Mouse (Mus musculus): Measurements from ENCODE around the gene Bpifc. TPM values are rescaled to one million over a fixed set of nuclear protein-coding genes. Genes with fewer than 3 reads are reported as not detected.
"Not testable (repeated sequence)": the region's sequence is repeated elsewhere in the genome, so short reads cannot be mapped to it uniquely, and the experiment has no call there.

Gene Bpifc
- polyA plus RNA-seq, 1 experiment from 2014 or later = not detected

GRCm38 (mm10) chr10:86044066-86044465 lies 32.4 kb upstream of the Bpifc start:
- ATAC-seq (ENCODE audit: low read depth) = no peak
- Histone ChIP-seq H3K36me3 (ENCODE audit: control insufficient read depth, insufficient read depth, low read length) (no peaks in the 10 kb centered on the region), H3K4me3 (ENCODE audit: low read depth, low read length) (no peak overlapping the region), H3K27ac (ENCODE audit: low read depth, low read length) (no peak overlapping the region), H3K4me1 (ENCODE audit: control insufficient read depth, insufficient read depth, low read length) (no peaks in the 10 kb centered on the region), H3K27me3 (ENCODE audit: control insufficient read depth, insufficient read depth, low read length) (no peaks in the 10 kb centered on the region), H3K4me2 (ENCODE audit: low read depth, low read length) (no peak overlapping the region), H3K9me3 (ENCODE audit: control insufficient read depth, low read length) (no peaks in the 10 kb centered on the region), H3K9ac (replicated peaks; ENCODE audit: low read depth, low read length) (no peak overlapping the region)
- 87% methylated on average over 8 of the region's 8 CpGs for WGBS

- Histone ChIP-seq H3K27me3 (ENCODE audit: control insufficient read depth, insufficient read depth, low read length) (no peaks in the 10 kb centered on the region), H3K36me3 (ENCODE audit: control insufficient read depth, insufficient read depth, low read length) (no peaks in the 10 kb centered on the region), H3K9ac (replicated peaks; ENCODE audit: low read depth, low read length) (no peak overlapping the region), H3K4me1 (ENCODE audit: control insufficient read depth, insufficient read depth, low read length) (no peaks in the 10 kb centered on the region), H3K9me3 (ENCODE audit: control insufficient read depth, low read length) (no peaks in the 10 kb centered on the region), H3K4me2 (ENCODE audit: low read depth, low read length) (no peak overlapping the region), H3K27ac (ENCODE audit: low read depth, low read length) (no peak overlapping the region), H3K4me3 (ENCODE audit: low read depth, low read length) (no peak overlapping the region)
- WGBS = 85% methylated on average over 4 of the region's 4 CpGs
- ATAC-seq (ENCODE audit: low read depth) = no peak
These were observed 32.0 kb upstream of the Bpifc start for GRCm38 (mm10) chr10:86043651-86044050.

- Histone ChIP-seq H3K27me3 (ENCODE audit: control insufficient read depth, insufficient read depth, low read length) (no peaks in the 10 kb centered on the region), H3K27ac (ENCODE audit: low read depth, low read length) (no peak overlapping the region), H3K36me3 (ENCODE audit: control insufficient read depth, insufficient read depth, low read length) (no peaks in the 10 kb centered on the region), H3K4me1 (ENCODE audit: control insufficient read depth, insufficient read depth, low read length) (no peaks in the 10 kb centered on the region), H3K4me3 (ENCODE audit: low read depth, low read length) (no peak overlapping the region), H3K9me3 (ENCODE audit: control insufficient read depth, low read length) (no peaks in the 10 kb centered on the region), H3K9ac (replicated peaks; ENCODE audit: low read depth, low read length) (no peak overlapping the region), H3K4me2 (ENCODE audit: low read depth, low read length) (no peak overlapping the region)
- ATAC-seq (ENCODE audit: low read depth) = no peak
- WGBS = 82% methylated on average over 2 of the region's 2 CpGs
These were observed 22.5 kb upstream of the Bpifc start for GRCm38 (mm10) chr10:86034007-86034728.

- H3K4me3 ChIP-seq (ENCODE audit: low read depth, low read length) = no peak overlapping the region
These were observed 20.8 kb upstream of the Bpifc start for GRCm38 (mm10) chr10:86032517-86032916.

GRCm38 (mm10) chr10:86030743-86031142 lies 19.0 kb upstream of the Bpifc start:
- WGBS = 87% methylated on average over 7 of the region's 7 CpGs
- Histone ChIP-seq H3K4me2 (ENCODE audit: low read depth, low read length) (no peak overlapping the region), H3K4me1 (ENCODE audit: control insufficient read depth, insufficient read depth, low read length) (no peaks in the 10 kb centered on the region), H3K9ac (replicated peaks; ENCODE audit: low read depth, low read length) (no peak overlapping the region), H3K27ac (ENCODE audit: low read depth, low read length) (no peak overlapping the region), H3K9me3 (ENCODE audit: control insufficient read depth, low read length) (no peaks in the 10 kb centered on the region), H3K36me3 (ENCODE audit: control insufficient read depth, insufficient read depth, low read length) (no peaks in the 10 kb centered on the region), H3K4me3 (ENCODE audit: low read depth, low read length) (no peak overlapping the region), H3K27me3 (ENCODE audit: control insufficient read depth, insufficient read depth, low read length) (no peaks in the 10 kb centered on the region)
- ATAC-seq (ENCODE audit: low read depth) = no peak

More at GRCm38 (mm10) chr10:86032517-86032916, 20.8 kb upstream of the Bpifc start:
- no peak overlapping the region for H3K4me2 ChIP-seq (ENCODE audit: low read depth, low read length)
- ATAC-seq (ENCODE audit: low read depth) = no peak
- no peak overlapping the region for H3K9ac ChIP-seq (replicated peaks; ENCODE audit: low read depth, low read length)
- no peaks in the 10 kb centered on the region for H3K27me3 ChIP-seq (ENCODE audit: control insufficient read depth, insufficient read depth, low read length)
- WGBS = 75% methylated on average over 3 of the region's 3 CpGs
- no peaks in the 10 kb centered on the region for H3K36me3 ChIP-seq (ENCODE audit: control insufficient read depth, insufficient read depth, low read length)
- H3K9me3 ChIP-seq (ENCODE audit: control insufficient read depth, low read length) = no peaks in the 10 kb centered on the region
- H3K4me1 ChIP-seq (ENCODE audit: control insufficient read depth, insufficient read depth, low read length) = no peaks in the 10 kb centered on the region
- no peak overlapping the region for H3K27ac ChIP-seq (ENCODE audit: low read depth, low read length)

DNA sequence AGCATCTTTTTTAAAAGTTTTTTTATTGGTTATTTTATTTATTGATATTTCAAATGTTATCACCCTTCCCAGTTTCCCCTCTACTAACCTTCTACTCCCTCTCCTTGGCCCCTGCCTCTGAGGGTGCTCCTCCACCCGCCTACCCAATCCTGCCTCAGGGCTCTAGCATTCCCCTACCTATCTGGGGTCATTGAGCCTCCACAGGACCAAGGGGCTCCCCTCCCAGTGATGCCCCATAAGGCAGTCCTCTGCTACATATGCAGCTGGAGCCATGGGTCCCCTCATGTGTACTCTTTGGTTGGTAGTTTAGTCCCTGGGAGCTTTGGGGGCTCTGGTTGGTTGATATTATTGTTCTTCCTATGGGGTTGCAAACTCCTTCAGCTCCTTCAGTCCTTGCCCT lies 15.1 kb upstream of the Bpifc start:
- H3K9ac ChIP-seq (replicated peaks; ENCODE audit: low read depth, low read length); H3K36me3 ChIP-seq (ENCODE audit: control insufficient read depth, insufficient read depth, low read length); ATAC-seq (ENCODE audit: low read depth); H3K27ac ChIP-seq (ENCODE audit: low read depth, low read length); H3K4me2 ChIP-seq (ENCODE audit: low read depth, low read length); H3K4me3 ChIP-seq (ENCODE audit: low read depth, low read length); H3K27me3 ChIP-seq (ENCODE audit: control insufficient read depth, insufficient read depth, low read length); H3K4me1 ChIP-seq (ENCODE audit: control insufficient read depth, insufficient read depth, low read length); H3K9me3 ChIP-seq (ENCODE audit: control insufficient read depth, low read length): not testable (repeated sequence)
- 80% methylated on average over 1 of the region's 1 CpGs for WGBS

- H3K4me1 ChIP-seq (ENCODE audit: control insufficient read depth, insufficient read depth, low read length) = peaks cover 3% of the 10 kb centered on the region; the same call in 1 of the 2 replicates
- 97% methylated on average over 3 of the region's 3 CpGs for WGBS
- H3K9me3 ChIP-seq (ENCODE audit: control insufficient read depth, low read length) = no peaks in the 10 kb centered on the region
- H3K27me3 ChIP-seq (ENCODE audit: control insufficient read depth, insufficient read depth, low read length) = no peaks in the 10 kb centered on the region
- H3K4me2 ChIP-seq (ENCODE audit: low read depth, low read length) = no peak overlapping the region
- no peaks in the 10 kb centered on the region for H3K36me3 ChIP-seq (ENCODE audit: control insufficient read depth, insufficient read depth, low read length)
- ATAC-seq (ENCODE audit: low read depth) = no peak
- no peak overlapping the region for H3K9ac ChIP-seq (replicated peaks; ENCODE audit: low read depth, low read length)
- H3K4me3 ChIP-seq (ENCODE audit: low read depth, low read length) = no peak overlapping the region
- no peak overlapping the region for H3K27ac ChIP-seq (ENCODE audit: low read depth, low read length)
These were observed 14.7 kb upstream of the Bpifc start for GRCm38 (mm10) chr10:86026354-86026753.

- Histone ChIP-seq H3K27ac (ENCODE audit: low read depth, low read length) (no peak overlapping the region), H3K4me1 (ENCODE audit: control insufficient read depth, insufficient read depth, low read length) (peaks cover 3% of the 10 kb centered on the region; the same call in 1 of the 2 replicates), H3K4me3 (ENCODE audit: low read depth, low read length) (no peak overlapping the region), H3K9me3 (ENCODE audit: control insufficient read depth, low read length) (no peaks in the 10 kb centered on the region), H3K27me3 (ENCODE audit: control insufficient read depth, insufficient read depth, low read length) (no peaks in the 10 kb centered on the region), H3K9ac (replicated peaks; ENCODE audit: low read depth, low read length) (no peak overlapping the region), H3K4me2 (ENCODE audit: low read depth, low read length) (no peak overlapping the region), H3K36me3 (ENCODE audit: control insufficient read depth, insufficient read depth, low read length) (no peaks in the 10 kb centered on the region)
- WGBS = 91% methylated on average over 2 of the region's 2 CpGs
- ATAC-seq (ENCODE audit: low read depth) = no peak
These were observed 14.2 kb upstream of the Bpifc start for GRCm38 (mm10) chr10:86025906-86026305.

DNA sequence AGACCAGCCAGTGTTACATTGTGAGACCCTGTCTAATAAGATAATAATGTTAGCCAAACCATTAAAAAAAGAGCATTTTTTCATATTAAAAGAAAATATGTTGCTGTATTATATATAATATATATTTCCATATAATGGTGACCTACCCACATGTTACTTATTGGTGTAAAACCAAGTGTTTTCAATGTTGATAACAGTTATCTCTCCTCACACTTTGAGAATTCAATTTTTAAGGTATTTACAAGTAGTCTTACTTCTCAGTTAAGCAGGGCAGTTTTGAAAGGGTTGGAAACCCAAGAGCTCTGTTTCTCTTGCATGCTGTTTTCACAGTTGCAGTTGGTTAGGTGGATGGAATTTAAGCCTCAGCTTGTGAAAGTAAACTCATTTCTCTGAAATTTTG lies 11.5 kb upstream of the Bpifc start:
- peaks cover 3% of the 10 kb centered on the region; the same call in 1 of the 2 replicates for H3K4me1 ChIP-seq (ENCODE audit: control insufficient read depth, insufficient read depth, low read length)
- H3K27me3 ChIP-seq (ENCODE audit: control insufficient read depth, insufficient read depth, low read length) = no peaks in the 10 kb centered on the region
- no peak overlapping the region for H3K4me3 ChIP-seq (ENCODE audit: low read depth, low read length)
- no peak overlapping the region for H3K27ac ChIP-seq (ENCODE audit: low read depth, low read length)
- no peak for ATAC-seq (ENCODE audit: low read depth)
- 0 out of 2 replicates have a peak overlapping the region, but pooled peaks have one; percentile 7 for H3K4me2 ChIP-seq (ENCODE audit: low read depth, low read length)
- H3K36me3 ChIP-seq (ENCODE audit: control insufficient read depth, insufficient read depth, low read length) = no peaks in the 10 kb centered on the region
- H3K9me3 ChIP-seq (ENCODE audit: control insufficient read depth, low read length) = no peaks in the 10 kb centered on the region
- no peak overlapping the region for H3K9ac ChIP-seq (replicated peaks; ENCODE audit: low read depth, low read length)
